19 mouse cellular contexts compared by ENCODE assay signal in the genomic region with DNA sequence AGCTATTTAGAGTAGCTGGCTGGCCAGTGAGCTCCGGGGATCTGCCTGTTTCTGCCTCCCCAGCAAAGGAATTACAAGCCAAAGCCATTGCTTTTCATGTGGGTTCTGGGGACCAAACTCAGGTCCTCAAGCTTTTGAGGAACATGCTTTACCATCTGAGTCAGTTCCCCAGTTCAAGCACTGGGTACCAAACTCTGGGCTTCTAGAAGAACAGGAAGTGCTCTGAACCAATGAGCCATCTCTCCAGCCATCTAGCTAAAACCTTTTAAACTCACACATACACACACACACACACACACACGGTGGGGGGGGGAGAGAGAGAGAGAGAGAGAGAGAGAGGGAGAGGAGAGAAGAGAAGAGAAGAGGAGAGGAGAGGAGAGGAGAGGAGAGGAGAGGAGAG. TPM values are rescaled to one million over a fixed set of nuclear protein-coding genes. Genes with fewer than 3 reads are reported as not detected.
DNase-seq lines count a peak whose midpoint lies in the region; ATAC-seq and TF ChIP-seq lines count a peak whose summit lies in the region.
"Had no signal": no experiment of that assay in that cellular context is flagged by ENCODE, and none has a peak within 500 bp of the region (broad histone marks: within the 10 kb centered on the region; RNA-seq: fewer than 3 reads in every experiment).

No protein-coding gene starts in this region.

- ATAC-seq in midbrain, embryonic 11.5 days (ENCODE audit: low FRiP score), result no peak
- no peak for ATAC-seq in midbrain, embryonic 14.5 days (ENCODE audit: low FRiP score, low TSS enrichment)
- no peak for ATAC-seq in liver, postnatal 0 days
- no peak for ATAC-seq in hindbrain, embryonic 14.5 days (ENCODE audit: low FRiP score)
- no peak for ATAC-seq in cerebellum, adult (ENCODE audit: insufficient number of reproducible peaks, low FRiP score, low TSS enrichment)
- ATAC-seq: forebrain, embryonic 14.5 days had no signal

- no peak for TF ChIP-seq CTCF in bone marrow, adult 2 months (IDR thresholded peaks at IDR 0.05; ENCODE audit: control insufficient read depth, insufficient read depth, low read length)
- no peak for TF ChIP-seq CTCF in liver, postnatal 0 days (IDR thresholded peaks at IDR 0.05; ENCODE audit: low read depth)

- no peaks in the 10 kb centered on the region for H3K27me3 ChIP-seq in midbrain, embryonic 11.5 days (ENCODE audit: control insufficient read depth, insufficient read depth, low read length)
- H3K27me3 ChIP-seq in midbrain, embryonic 14.5 days (ENCODE audit: control insufficient read depth, insufficient read depth, low read length), result no peaks in the 10 kb centered on the region
- H3K27me3 ChIP-seq in liver, postnatal 0 days (ENCODE audit: insufficient read depth, low read length), result no peaks in the 10 kb centered on the region
- H3K27me3 ChIP-seq in hindbrain, embryonic 14.5 days (ENCODE audit: control insufficient read depth, insufficient read depth, low read length), result no peaks in the 10 kb centered on the region
- H3K27me3 ChIP-seq: embryonic facial prominence, embryonic 15.5 days; heart, embryonic 13.5 days had no signal

- DNase-seq in midbrain, embryonic 11.5 days (ENCODE audit: low spot score, missing footprints), result peak; percentile 8
- DNase-seq in midbrain, embryonic 14.5 days, result no peak
- DNase-seq in liver, postnatal 0 days, result no peak
- no peak for DNase-seq in hindbrain, embryonic 14.5 days (ENCODE audit: low spot score)
- DNase-seq: adrenal gland, adult 2 months; adrenal gland, postnatal 25 days; cerebellum, adult 11 months; cerebellum, adult 8-10 months; cerebellum, postnatal 14 days; embryo, embryonic 11 days; gastrocnemius, postnatal 36 days; heart, postnatal 36 days had no signal

- TF ChIP-seq POLR2A in bone marrow, adult 2 months (IDR thresholded peaks at IDR 0.05; ENCODE audit: borderline replicate concordance, control insufficient read depth, low read depth, low read length), result no peak

- H3K4me2 ChIP-seq in midbrain, embryonic 11.5 days, result no peak overlapping the region
- no peak overlapping the region for H3K4me2 ChIP-seq in midbrain, embryonic 14.5 days (ENCODE audit: low read length)
- no peak overlapping the region for H3K4me2 ChIP-seq in liver, postnatal 0 days (ENCODE audit: low read depth, low read length)
- no peak overlapping the region for H3K4me2 ChIP-seq in hindbrain, embryonic 14.5 days (replicated peaks)
- H3K4me2 ChIP-seq: embryonic facial prominence, embryonic 15.5 days; heart, embryonic 13.5 days had no signal

- TF ChIP-seq EP300 in liver, postnatal 0 days (IDR thresholded peaks at IDR 0.05; ENCODE audit: low read depth), result no peak

- H3K4me1 ChIP-seq in midbrain, embryonic 11.5 days (ENCODE audit: control insufficient read depth, insufficient read depth, low read length), result no peaks in the 10 kb centered on the region
- no peaks in the 10 kb centered on the region for H3K4me1 ChIP-seq in midbrain, embryonic 14.5 days (ENCODE audit: control insufficient read depth, insufficient read depth, low read length)
- H3K4me1 ChIP-seq in bone marrow, adult 2 months (ENCODE audit: control insufficient read depth, insufficient read depth, low read length), result peaks cover 6% of the 10 kb centered on the region
- H3K4me1 ChIP-seq in liver, postnatal 0 days (ENCODE audit: insufficient read depth), result peaks cover 37% of the 10 kb centered on the region
- H3K4me1 ChIP-seq in hindbrain, embryonic 14.5 days (replicated peaks; ENCODE audit: control insufficient read depth, insufficient read depth, low read length), result no peaks in the 10 kb centered on the region
- H3K4me1 ChIP-seq: forebrain, embryonic 10.5 days had no signal

- H3K9ac ChIP-seq in midbrain, embryonic 11.5 days (ENCODE audit: low read length), result no peak overlapping the region
- H3K9ac ChIP-seq in midbrain, embryonic 14.5 days (replicated peaks; ENCODE audit: low read length), result no peak overlapping the region
- no peak overlapping the region for H3K9ac ChIP-seq in liver, postnatal 0 days (replicated peaks)
- H3K9ac ChIP-seq in hindbrain, embryonic 14.5 days, result no peak overlapping the region
- H3K9ac ChIP-seq: embryonic facial prominence, embryonic 15.5 days; heart, embryonic 13.5 days had no signal

- H3K4me3 ChIP-seq in midbrain, embryonic 11.5 days (ENCODE audit: low read depth, low read length), result no peak overlapping the region
- H3K4me3 ChIP-seq in midbrain, embryonic 14.5 days (replicated peaks; ENCODE audit: low read depth, low read length), result no peak overlapping the region
- no peak overlapping the region for H3K4me3 ChIP-seq in bone marrow, adult 2 months (replicated peaks; ENCODE audit: control insufficient read depth, low read depth, low read length)
- no peak overlapping the region for H3K4me3 ChIP-seq in liver, postnatal 0 days (ENCODE audit: low read depth, low read length)
- no peak overlapping the region for H3K4me3 ChIP-seq in hindbrain, embryonic 14.5 days (replicated peaks; ENCODE audit: low read length)
- H3K4me3 ChIP-seq: embryonic facial prominence, embryonic 15.5 days; erythroblast, embryonic 14.5 days; forebrain, embryonic 10.5 days; heart, embryonic 13.5 days had no signal

- H3K9me3 ChIP-seq in midbrain, embryonic 11.5 days (ENCODE audit: control insufficient read depth, low read length), result no peaks in the 10 kb centered on the region
- H3K9me3 ChIP-seq in midbrain, embryonic 14.5 days (ENCODE audit: control insufficient read depth, low read length), result no peaks in the 10 kb centered on the region
- H3K9me3 ChIP-seq in liver, postnatal 0 days (ENCODE audit: low read length), result peaks cover 5% of the 10 kb centered on the region; the same call in 1 of the 2 replicates
- H3K9me3 ChIP-seq in hindbrain, embryonic 14.5 days (ENCODE audit: control insufficient read depth, low read length), result 0 out of 2 replicates have a peak, but pooled peaks cover 5% of the 10 kb centered on the region
- H3K9me3 ChIP-seq: embryonic facial prominence, embryonic 15.5 days; heart, embryonic 13.5 days had no signal

- WGBS in midbrain, embryonic 11.5 days, result 92% methylated on average over 1 of the region's 2 CpGs
- WGBS in midbrain, embryonic 14.5 days, result 73% methylated on average over 2 of the region's 2 CpGs
- WGBS in bone marrow, adult 2 months, result 84% methylated on average over 2 of the region's 2 CpGs
- 75% methylated on average over 2 of the region's 2 CpGs for WGBS in liver, postnatal 0 days (ENCODE audit: insufficient replicate concordance)
- WGBS in hindbrain, embryonic 14.5 days, result 73% methylated on average over 2 of the region's 2 CpGs

- H3K36me3 ChIP-seq in midbrain, embryonic 11.5 days (ENCODE audit: control insufficient read depth, insufficient read depth, low read length), result no peaks in the 10 kb centered on the region
- H3K36me3 ChIP-seq in midbrain, embryonic 14.5 days (ENCODE audit: control insufficient read depth, insufficient read depth, low read length), result no peaks in the 10 kb centered on the region
- no peaks in the 10 kb centered on the region for H3K36me3 ChIP-seq in liver, postnatal 0 days (replicated peaks; ENCODE audit: insufficient read depth, low read length)
- no peaks in the 10 kb centered on the region for H3K36me3 ChIP-seq in hindbrain, embryonic 14.5 days (replicated peaks; ENCODE audit: control insufficient read depth, insufficient read depth)
- H3K36me3 ChIP-seq: embryonic facial prominence, embryonic 15.5 days; forebrain, embryonic 10.5 days; heart, embryonic 13.5 days had no signal

- no peak overlapping the region for H3K27ac ChIP-seq in midbrain, embryonic 11.5 days (ENCODE audit: low read depth, low read length)
- H3K27ac ChIP-seq in midbrain, embryonic 14.5 days (replicated peaks; ENCODE audit: low read depth, low read length), result no peak overlapping the region
- H3K27ac ChIP-seq in bone marrow, adult 2 months (ENCODE audit: control insufficient read depth, insufficient read depth, low read depth, low read length, poor library complexity), result peak overlapping the region; percentile 38; the same call in 1 of the 2 replicates
- peak overlapping the region; percentile 29; the same call in 1 of the 2 replicates for H3K27ac ChIP-seq in liver, postnatal 0 days (ENCODE audit: low read depth)
- no peak overlapping the region for H3K27ac ChIP-seq in hindbrain, embryonic 14.5 days
- H3K27ac ChIP-seq: embryonic facial prominence, embryonic 15.5 days; forebrain, embryonic 10.5 days; heart, embryonic 13.5 days had no signal

RNA-seq across cellular contexts. Expression of gene Dennd4a, which starts 12.3 kb away (rescaled TPM):
- 8.4 and 8.9 TPM in 2 replicates for polyA plus RNA-seq in midbrain, embryonic 11.5 days (2014; fragmentation: Nextera tagmentation; extraction: Ambion mirVana)
- polyA plus RNA-seq in midbrain, embryonic 14.5 days (2014; fragmentation: Nextera tagmentation; extraction: Ambion mirVana), result 12.8 and 14.1 TPM in 2 replicates
- 77.2 and 86.3 TPM in 2 replicates for polyA plus RNA-seq in bone marrow, adult 2 months (2011; ENCODE audit: insufficient read depth, insufficient read length, low replicate concordance, missing spikeins)
- polyA plus RNA-seq in liver, postnatal 0 days (2015; fragmentation: Nextera tagmentation; extraction: Ambion mirVana), result 13.7 TPM in 2 replicates
- polyA plus RNA-seq in hindbrain, embryonic 14.5 days (2014; fragmentation: Nextera tagmentation; extraction: Ambion mirVana), result 12.4 and 12.7 TPM in 2 replicates

Comparison
In these comparisons a context has a peak if more than half of its experiments do, and no peak if none do; other contexts are left out.
1. H3K27ac ChIP-seq: peak in bone marrow, adult 2 months (single experiment) and liver, postnatal 0 days (single experiment); none in midbrain, embryonic 11.5 days (single experiment), midbrain, embryonic 14.5 days (single experiment) and hindbrain, embryonic 14.5 days (single experiment).